13 mouse cellular contexts compared by ENCODE assay signal in the genomic region with DNA sequence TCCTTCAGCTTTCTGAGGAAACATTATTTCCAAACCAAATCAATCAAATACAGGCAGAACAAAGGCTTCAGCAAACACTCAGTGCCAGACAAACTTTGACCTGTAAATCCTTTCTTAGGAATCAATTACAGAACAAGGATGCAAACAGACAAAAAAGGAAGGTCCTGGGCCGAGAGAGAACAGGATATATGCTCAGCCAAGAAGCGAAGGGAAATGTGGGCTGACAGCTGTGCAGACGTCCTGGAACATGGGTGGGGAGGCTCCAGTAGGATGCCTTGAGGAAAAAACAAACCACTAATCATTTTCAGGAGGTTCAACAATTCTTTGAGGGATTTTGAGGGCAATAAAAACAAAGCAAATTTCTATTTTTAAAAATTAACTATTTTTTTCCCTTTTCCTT. TPM values are rescaled to one million over a fixed set of nuclear protein-coding genes. Genes with fewer than 3 reads are reported as not detected.
DNase-seq lines count a peak whose midpoint lies in the region; ATAC-seq lines count a peak whose summit lies in the region.
"Had no signal": no experiment of that assay in that cellular context is flagged by ENCODE, and none has a peak within 500 bp of the region (broad histone marks: within the 10 kb centered on the region; RNA-seq: fewer than 3 reads in every experiment).

No protein-coding gene starts in this region.

- no peak overlapping the region for H3K9ac ChIP-seq in liver, embryonic 16.5 days (ENCODE audit: low read depth, low read length)
- H3K9ac ChIP-seq: embryonic facial prominence, embryonic 13.5 days; forebrain, postnatal 0 days; hindbrain, embryonic 12.5 days; liver, embryonic 14.5 days had no signal

- 34% methylated on average over 3 of the region's 3 CpGs for WGBS in liver, embryonic 16.5 days (ENCODE audit: insufficient replicate concordance)

- no peak overlapping the region for H3K27ac ChIP-seq in liver, embryonic 16.5 days (ENCODE audit: low read length)
- H3K27ac ChIP-seq: embryonic facial prominence, embryonic 13.5 days; hindbrain, embryonic 12.5 days; liver, embryonic 14.5 days had no signal

- peak; percentile 35 for DNase-seq in adrenal gland, postnatal 14 days
- DNase-seq in adrenal gland, adult 18-20 months (ENCODE audit: low spot score in 2 of 2) = no peak
- no peak for DNase-seq in liver
- peak; percentile 42 to 83 for DNase-seq in kidney, postnatal 36 days
- DNase-seq in embryo, embryonic 10.5 days (ENCODE audit: low spot score) = no peak
- no peak for DNase-seq in right cerebral cortex, postnatal 14 days
- DNase-seq: cerebellum, adult 8-10 months; forebrain, postnatal 0 days had no signal

- ATAC-seq in liver, embryonic 16.5 days (ENCODE audit: low read depth) = 0 out of 2 replicates have a peak, but pooled peaks have one; percentile 21
- no peak for ATAC-seq in megakaryocyte progenitor cell, adult 5-6 weeks (replicated peaks; ENCODE audit: poor library complexity)
- ATAC-seq: forebrain, postnatal 0 days had no signal

- H3K9me3 ChIP-seq in liver, embryonic 16.5 days (replicated peaks; ENCODE audit: control insufficient read depth, low read length) = no peaks in the 10 kb centered on the region
- H3K9me3 ChIP-seq: embryonic facial prominence, embryonic 13.5 days; hindbrain, embryonic 12.5 days had no signal

- H3K4me1 ChIP-seq in liver, embryonic 16.5 days (ENCODE audit: control insufficient read depth, low read depth, low read length) = peaks cover 6% of the 10 kb centered on the region
- H3K4me1 ChIP-seq: hindbrain, embryonic 12.5 days had no signal

- H3K4me2 ChIP-seq in liver, embryonic 16.5 days (ENCODE audit: low read depth, low read length) = no peak overlapping the region
- H3K4me2 ChIP-seq: embryonic facial prominence, embryonic 13.5 days; hindbrain, embryonic 12.5 days had no signal

- H3K36me3 ChIP-seq in liver, embryonic 16.5 days (ENCODE audit: control insufficient read depth, insufficient read depth) = no peaks in the 10 kb centered on the region
- H3K36me3 ChIP-seq: embryonic facial prominence, embryonic 13.5 days; hindbrain, embryonic 12.5 days had no signal

- no peaks in the 10 kb centered on the region for H3K27me3 ChIP-seq in liver, embryonic 16.5 days (ENCODE audit: control insufficient read depth, insufficient read depth, low read depth, low read length)
- H3K27me3 ChIP-seq: embryonic facial prominence, embryonic 13.5 days; hindbrain, embryonic 12.5 days had no signal

- no peak overlapping the region for H3K4me3 ChIP-seq in liver, embryonic 16.5 days (ENCODE audit: low read depth, low read length)
- H3K4me3 ChIP-seq: embryonic facial prominence, embryonic 13.5 days; hindbrain, embryonic 12.5 days had no signal

RNA-seq across cellular contexts. Expression of gene Fam117b, which starts 10.2 kb away (rescaled TPM):
- total RNA-seq in adrenal gland, postnatal 14 days (2021) = 36.9 and 43.3 TPM in 2 replicates
- 10 to 100 TPM; 37.0 to 48.0 TPM for total RNA-seq in adrenal gland, adult 18-20 months (2021)
- polyA plus RNA-seq in liver, embryonic 16.5 days (2015; fragmentation: Nextera tagmentation; extraction: Ambion mirVana) = 1.0 and 1.1 TPM in 2 replicates
- 23.7 and 24.5 TPM in 2 replicates for total RNA-seq in megakaryocyte progenitor cell, adult 5-6 weeks (2015)
- total RNA-seq in megakaryocyte progenitor cell, adult 5-6 weeks (2017) = 21.2 and 24.4 TPM in 2 replicates

Comparison
In these comparisons a context has a peak if more than half of its experiments do, and no peak if none do; other contexts are left out.
1. DNase-seq: peak in adrenal gland, postnatal 14 days (single experiment) and kidney, postnatal 36 days (2 of 2); none in adrenal gland, adult 18-20 months (0 of 2), liver (single experiment), embryo, embryonic 10.5 days (single experiment) and right cerebral cortex, postnatal 14 days (single experiment).